Mouse (Mus musculus) left cerebral cortex, adult 2 months (tissue): ENCODE measurements at regions not wholly inside any gene's neighbourhood (a gene's known extent, or its start where the extent isn't known, plus 50 kb on each side); places are given as distances from the start of the nearest gene placed in this dataset.

ENCODE experiments used
- DNase-seq, 2 experiments: peaks; one replicate each; pipeline ENCODE4 v3.0.0; 2021 to 2022; ENCODE audit warnings: low spot score in 2 of 2, mixed read lengths in 1 of 2; ENCODE audit errors: extremely low spot score in 1 of 2
- H3K27ac ChIP-seq: fragments of 200-600 bp; 2 replicates; pipeline ENCODE4 v1.8.1; 2022
- H3K4me3 ChIP-seq: fragments of 200-600 bp; 2 replicates; pipeline ENCODE4 v1.8.1; 2022
- CTCF ChIP-seq: fragments of 200-600 bp; IDR thresholded peaks from 2 replicates; pipeline ENCODE4 v1.8.1; 2022; ENCODE audit warnings: antibody characterized with exemption, mild to moderate bottlenecking, moderate library complexity
- intact Hi-C: fragments of 180-260 bp; cut with DNase I; formaldehyde crosslinking; loops from one replicate; pipeline ENCODE4 v1.15.1; 2025

DNA sequence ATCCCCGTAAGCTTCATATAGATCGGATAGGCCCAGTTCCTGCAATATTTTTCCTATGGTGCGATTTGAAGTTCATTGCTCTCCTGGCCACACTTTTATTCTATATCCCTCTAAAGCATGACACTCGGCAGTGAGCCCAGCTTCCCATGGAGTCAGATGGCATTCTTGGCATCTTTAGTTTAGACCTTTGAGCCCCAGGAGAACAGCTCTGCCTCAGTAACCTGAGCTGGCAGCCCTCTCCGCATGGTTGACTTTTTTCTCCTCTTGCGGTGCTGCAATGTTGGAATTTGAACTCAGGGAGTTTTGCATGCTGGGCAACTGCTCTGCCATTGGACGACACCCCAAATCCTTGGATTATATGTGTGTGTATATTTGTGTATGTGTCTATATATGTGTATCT is 149.7 kb upstream of the 4931429L15Rik start:
- no peak for DNase-seq
- intact Hi-C loops: no loop called here
- Histone ChIP-seq H3K27ac (no peak overlapping the region), H3K4me3 (no peak overlapping the region)
- TF ChIP-seq CTCF: no peak

DNA sequence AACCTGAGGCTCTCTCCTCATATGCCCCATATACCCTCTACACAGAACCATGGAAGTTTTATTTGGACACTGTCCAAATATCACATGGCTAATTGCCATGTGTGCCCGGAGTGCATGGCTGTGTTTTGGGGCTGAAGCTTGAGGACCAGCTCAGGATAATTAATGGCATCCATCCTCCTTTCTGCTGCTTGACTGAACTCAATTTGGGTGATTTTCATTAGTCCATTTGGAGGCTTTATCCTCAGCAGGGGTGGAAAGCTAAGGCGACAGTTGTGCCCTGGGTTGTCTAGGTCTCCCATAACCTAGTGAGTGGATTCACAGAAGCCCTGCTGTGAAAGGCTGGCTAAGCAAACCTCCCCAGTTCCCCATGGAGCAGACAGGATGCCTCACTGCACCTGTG is 148.5 kb upstream of the 4931429L15Rik start:
- intact Hi-C loops: no loop called here
- Histone ChIP-seq H3K4me3 (no peak overlapping the region), H3K27ac (no peak overlapping the region)
- TF ChIP-seq CTCF: no peak
- no peak for DNase-seq

DNA sequence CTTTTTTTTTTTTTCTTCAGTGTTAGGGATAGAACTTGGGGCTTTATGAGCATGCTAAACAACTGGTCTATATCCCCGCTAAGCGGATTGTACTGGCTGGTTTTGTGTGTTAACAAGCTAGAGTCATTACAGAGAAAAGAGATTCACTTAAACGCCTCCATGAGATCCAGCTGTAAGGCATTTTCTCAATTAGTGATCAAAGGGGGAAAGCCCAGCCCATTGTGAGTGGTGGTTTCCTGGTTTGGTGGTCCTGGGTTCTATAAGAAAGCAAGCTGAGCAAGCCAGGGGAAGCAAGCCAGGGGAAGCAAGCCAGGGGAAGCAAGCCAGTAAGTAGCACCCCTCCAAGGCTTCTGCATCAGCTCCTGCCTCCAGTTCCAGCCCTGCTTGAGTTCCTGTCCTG is 147.9 kb upstream of the 4931429L15Rik start:
- DNase-seq: no peak
- no peak for TF ChIP-seq CTCF
- H3K27ac ChIP-seq: no peak overlapping the region
- intact Hi-C loops: no loop called here
- H3K4me3 ChIP-seq: no peak overlapping the region

DNA sequence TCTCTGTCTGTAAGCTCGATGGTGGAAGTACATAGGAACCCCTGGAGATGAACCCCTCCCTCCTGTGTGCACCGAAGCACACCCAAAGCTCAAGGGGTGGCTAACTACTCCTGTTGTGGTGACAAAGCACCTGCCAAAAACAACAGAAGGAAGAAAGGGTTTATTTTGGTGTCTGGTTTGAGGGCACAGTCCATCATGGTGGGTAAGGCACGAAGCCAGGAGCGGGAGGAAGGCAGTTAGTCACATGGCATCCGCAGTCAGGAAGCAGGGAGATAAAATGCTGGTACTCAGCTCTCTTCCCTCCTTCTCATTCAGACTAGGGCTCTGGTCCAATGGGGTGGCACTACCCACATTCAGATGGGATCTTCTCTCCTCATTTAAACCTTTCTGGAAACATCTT is 142.9 kb upstream of the 4931429L15Rik start:
- DNase-seq: no peak
- no peak overlapping the region for H3K4me3 ChIP-seq
- no peak overlapping the region for H3K27ac ChIP-seq
- intact Hi-C loops: no loop called here
- TF ChIP-seq CTCF: no peak

DNA sequence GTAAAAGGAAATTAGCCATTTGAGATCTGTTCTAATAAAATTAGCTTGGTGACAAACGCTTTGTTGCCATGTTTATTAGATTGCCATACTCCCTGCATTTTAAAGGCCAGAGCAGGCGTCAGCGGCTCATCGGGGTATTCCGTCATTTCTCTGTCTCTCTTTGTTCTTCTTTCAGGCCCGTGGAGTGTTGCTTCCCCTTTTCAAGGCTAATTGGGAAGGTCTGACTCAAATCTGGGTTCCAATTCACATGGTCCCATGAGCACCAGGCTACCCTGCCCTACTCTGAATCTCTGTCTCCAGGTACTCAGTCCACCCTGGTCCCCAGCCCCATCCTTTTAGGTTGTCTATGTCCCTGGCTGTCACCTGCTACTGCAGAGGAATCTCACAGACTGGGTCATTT is 138.2 kb upstream of the 4931429L15Rik start:
- no peak overlapping the region for H3K27ac ChIP-seq
- no peak for TF ChIP-seq CTCF
- DNase-seq: no peak
- intact Hi-C loops: no loop called here
- no peak overlapping the region for H3K4me3 ChIP-seq

DNA sequence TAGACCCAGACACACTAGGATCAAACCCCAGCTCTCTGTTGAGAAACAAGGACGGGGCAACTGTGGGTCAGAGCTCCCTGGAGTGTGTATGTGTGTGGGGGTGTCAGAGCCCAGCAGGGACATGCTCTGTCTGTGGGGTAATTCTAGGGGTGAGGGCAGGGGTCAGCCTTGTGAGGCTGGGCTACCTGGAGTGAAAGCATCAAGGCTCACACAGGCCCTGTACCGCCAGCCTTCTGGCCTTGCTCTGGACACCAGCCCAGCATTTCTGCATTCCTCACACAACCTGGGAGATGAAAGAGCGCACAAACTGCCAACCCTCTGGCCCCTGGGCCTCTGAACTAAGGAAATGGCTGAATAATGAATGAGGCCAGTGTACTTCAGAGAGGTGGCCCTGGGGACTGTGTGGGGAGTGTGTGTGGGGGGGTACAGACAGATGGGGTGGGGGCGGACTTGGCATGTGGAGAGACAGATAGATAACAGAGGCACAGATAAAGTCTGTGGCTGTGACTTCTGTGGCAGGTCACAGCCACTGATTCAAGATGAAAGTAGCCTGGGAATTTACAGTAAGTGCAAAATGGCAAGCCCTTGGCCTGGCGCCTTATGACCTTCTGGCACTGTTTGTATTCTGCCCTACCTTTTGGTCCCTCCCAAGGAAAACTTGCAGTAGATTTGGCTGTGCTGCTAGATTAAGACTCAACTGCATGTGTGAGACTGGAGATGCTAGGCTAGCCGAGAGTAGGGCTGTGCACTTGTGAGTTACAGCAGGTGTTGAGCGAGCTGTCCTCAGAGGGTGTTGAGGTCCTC is 135.2 kb upstream of the 4931429L15Rik start:
- DNase-seq: no peak
- no peak for TF ChIP-seq CTCF
- H3K4me3 ChIP-seq: no peak overlapping the region
- intact Hi-C loops: no loop called here
- no peak overlapping the region for H3K27ac ChIP-seq

DNA sequence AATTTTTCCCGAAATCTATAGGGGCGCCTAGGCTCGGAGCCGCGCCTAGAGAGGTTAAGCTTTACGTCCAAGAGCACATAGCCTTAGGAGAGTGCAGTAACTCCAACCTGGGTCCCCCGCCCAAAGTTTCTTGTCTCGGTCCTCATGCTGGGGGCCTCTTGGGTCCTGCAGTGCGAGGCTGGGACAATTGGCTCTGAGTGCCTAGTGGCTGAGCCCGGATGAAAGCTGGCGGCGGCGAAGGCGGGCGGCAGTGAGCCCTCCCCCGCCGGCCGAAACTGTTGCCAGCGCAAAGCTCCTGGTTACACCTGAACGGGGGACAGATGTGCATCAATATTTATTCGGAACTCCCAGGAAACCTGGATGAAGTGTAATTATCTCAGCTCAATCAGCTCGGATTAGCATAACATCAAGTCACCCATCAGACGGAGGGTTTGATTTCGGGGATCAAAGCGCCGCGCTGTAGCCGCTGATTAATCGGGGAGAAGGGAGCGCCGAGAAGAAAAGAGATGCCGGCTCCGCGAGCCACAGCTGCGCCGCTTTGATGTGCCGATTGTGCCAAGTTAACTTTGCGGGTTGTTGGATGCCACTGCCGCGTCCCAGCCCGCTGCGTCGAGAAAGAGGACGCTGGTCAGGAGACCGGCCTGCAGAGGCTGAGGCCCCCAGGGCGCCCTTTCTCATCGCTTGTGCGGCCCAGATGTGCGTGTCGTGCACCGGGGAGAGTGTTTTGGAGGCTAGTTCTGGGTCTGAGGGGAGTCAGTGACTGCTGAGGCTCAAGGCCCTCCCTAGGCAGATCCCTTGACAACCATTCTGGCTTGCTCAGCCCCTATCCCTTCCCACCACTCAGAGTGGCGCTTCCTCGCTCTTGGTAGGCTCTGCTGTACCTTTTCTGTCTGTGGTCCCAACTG is 123.7 kb upstream of the 4931429L15Rik start:
- no peak for TF ChIP-seq CTCF
- H3K4me3 ChIP-seq: no peak overlapping the region
- no peak overlapping the region for H3K27ac ChIP-seq
- peak; percentile 13 to 26 for DNase-seq
- intact Hi-C loops: no loop called here

DNA sequence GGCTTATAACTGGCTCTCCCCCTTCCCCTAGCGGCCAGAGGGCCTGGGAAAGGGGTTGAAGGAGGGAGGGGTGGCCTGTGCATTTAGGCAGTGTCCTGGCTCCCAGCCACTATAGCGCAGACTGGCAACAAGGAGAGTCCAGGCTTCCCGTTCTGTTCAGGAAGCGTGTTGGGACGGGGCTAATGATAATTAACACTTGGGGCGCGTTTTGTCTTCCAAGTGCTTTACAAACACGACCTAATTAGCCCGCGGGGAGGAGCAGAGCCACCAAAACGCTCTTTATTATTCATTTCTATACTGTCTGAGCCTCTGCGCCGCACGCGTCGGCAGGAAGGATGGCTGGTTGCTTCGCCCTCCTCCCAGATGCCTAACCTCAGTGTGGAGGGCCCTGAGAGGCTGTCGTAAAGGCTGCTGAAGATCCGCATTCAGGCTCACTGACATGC is 123.0 kb upstream of the 4931429L15Rik start:
- Histone ChIP-seq H3K4me3 (no peak overlapping the region), H3K27ac (no peak overlapping the region)
- no peak for TF ChIP-seq CTCF
- DNase-seq: no peak
- intact Hi-C loops: no loop called here

DNA sequence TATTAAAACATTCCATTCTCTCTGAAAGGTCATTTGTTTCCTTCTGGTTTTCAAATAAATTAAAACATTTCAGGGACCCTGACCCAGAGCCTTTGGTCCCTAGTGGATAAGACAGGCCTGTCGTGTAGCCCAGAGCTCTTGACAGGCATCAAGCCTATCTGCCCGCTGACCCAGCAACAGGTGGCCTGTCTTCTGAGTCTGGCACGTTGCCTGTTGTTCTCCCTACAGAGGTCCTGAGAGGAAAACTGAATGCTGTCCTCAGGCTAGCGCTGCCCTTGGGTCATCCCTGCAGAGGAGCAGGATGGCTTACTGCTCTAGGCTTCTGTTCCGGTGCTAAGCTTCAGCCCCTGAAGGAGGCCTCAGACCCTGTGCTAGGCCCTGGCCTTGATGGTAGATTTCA is 120.4 kb upstream of the 4931429L15Rik start:
- Histone ChIP-seq H3K4me3 (no peak overlapping the region), H3K27ac (no peak overlapping the region)
- intact Hi-C loops: no loop called here
- no peak for DNase-seq
- no peak for TF ChIP-seq CTCF

DNA sequence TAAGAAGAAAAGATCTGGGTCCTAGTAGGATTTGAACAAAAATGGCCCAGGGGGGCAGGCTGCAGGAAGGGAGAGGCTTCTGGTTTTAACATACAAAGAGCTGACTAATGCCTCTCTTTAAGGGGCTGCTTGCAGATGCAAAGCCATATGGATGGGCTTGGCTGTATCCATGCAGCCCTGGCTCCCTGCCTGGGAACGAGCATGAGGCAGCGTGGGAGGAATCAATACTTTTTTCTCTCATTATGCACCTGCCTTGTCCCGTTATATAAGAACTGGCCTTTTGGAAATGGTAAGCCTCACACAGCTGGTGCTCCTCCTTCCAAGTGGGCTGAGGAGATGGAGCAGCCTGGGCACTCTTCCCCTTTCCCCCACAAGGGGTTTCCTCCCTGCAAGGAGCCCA is 114.9 kb upstream of the 4931429L15Rik start:
- no peak overlapping the region for H3K4me3 ChIP-seq
- peak; percentile 7 for TF ChIP-seq CTCF
- intact Hi-C loops: loop anchor here (1.0 kb wide), 1 partner anchor 270 kb away; no protein-coding TSS in a partner anchor
- peak overlapping the region; percentile 80 for H3K27ac ChIP-seq
- DNase-seq: peak; percentile 66 to 87

DNA sequence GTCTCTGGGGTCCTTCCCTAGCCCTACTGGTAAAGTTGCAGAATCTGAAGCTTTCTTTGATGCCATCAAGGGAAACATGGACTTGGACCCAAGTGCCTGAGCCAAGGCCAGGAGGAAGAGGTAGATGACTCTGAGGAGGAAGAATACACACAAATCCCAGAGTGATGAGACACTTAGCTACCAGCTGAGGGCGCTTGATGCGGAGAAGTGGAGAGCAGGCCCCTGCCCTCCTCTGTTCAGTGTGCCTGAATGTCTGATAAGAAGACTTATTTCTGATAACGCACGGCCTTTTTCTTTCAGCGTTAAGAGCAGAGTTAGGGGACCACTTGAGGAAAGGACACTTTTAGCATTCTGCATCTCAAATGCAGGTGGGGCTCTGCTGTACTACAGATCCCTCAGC is 113.9 kb upstream of the 4931429L15Rik start:
- Histone ChIP-seq H3K4me3 (no peak overlapping the region), H3K27ac (peak overlapping the region; percentile 80)
- no peak; the same call in none of the 2 replicates for TF ChIP-seq CTCF
- no peak for DNase-seq
- intact Hi-C loops: loop anchor here (1.0 kb wide), 1 partner anchor 271 kb away; no protein-coding TSS in a partner anchor

DNA sequence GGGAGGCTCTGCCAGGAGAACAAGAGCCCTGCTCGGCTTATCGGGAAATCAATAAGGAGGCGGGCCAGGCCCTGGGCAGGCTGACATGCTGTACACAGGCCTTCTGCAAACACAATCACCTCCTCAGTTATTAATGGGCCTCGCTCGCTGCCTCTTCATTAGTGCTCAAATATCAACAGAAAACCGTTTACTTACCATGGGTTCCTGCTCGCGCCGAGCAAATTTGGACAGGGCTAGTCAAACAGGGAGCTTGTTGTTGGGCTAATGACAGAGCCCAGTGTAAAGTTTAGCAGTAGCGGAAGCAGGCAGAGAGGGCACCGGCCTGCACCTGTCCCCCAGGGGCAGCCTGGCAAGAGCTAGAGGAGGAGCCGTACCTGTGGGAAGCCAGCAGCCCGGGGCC is 111.3 kb upstream of the 4931429L15Rik start:
- Histone ChIP-seq H3K27ac (no peak overlapping the region), H3K4me3 (no peak overlapping the region)
- no peak for DNase-seq
- intact Hi-C loops: no loop called here
- TF ChIP-seq CTCF: no peak
